Mouse (Mus musculus): ENCODE results near the gene Dll4. TPM values are rescaled to one million over a fixed set of nuclear protein-coding genes. Genes with fewer than 3 reads are reported as not detected.

Dll4 gene
- polyA plus RNA-seq, 1 experiment from 2014 or later, result 3.7 TPM

DNA sequence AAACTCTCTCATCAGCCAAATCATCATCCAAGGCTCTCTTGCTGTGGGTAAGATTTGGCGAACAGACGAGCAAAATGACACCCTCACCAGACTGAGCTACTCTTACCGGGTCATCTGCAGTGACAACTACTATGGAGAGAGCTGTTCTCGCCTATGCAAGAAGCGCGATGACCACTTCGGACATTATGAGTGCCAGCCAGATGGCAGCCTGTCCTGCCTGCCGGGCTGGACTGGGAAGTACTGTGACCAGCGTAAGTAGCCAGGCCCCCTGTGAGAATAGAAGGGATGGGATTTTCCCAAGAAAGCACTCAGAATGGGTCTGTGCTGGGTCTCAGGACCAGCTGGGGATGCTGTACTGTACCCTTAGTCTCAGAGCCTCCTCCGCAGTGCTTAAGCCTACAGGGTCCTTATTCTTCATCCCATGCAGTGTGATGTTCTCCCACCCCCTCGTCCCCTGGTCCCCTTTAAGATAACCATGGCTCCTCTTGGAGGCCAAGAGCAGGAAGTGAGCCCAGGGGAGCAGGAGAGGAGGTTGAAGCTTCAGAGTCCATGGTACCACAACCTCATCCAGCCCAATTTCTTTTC, 2.5 kb downstream of the Dll4 start:
- DNase-seq (ENCODE audit: low spot score) (no peak), ATAC-seq (ENCODE audit: low FRiP score, low TSS enrichment) (no peak)
- Histone ChIP-seq H3K9me3 (ENCODE audit: control insufficient read depth, low read length) (no peaks in the 10 kb centered on the region), H3K27ac (replicated peaks) (no peak overlapping the region), H3K27me3 (ENCODE audit: control insufficient read depth, insufficient read depth, low read length) (peaks cover 11% of the 10 kb centered on the region; the same call in 1 of the 2 replicates), H3K4me1 (replicated peaks; ENCODE audit: control insufficient read depth, insufficient read depth) (no peaks in the 10 kb centered on the region; the same call in 1 of the 2 replicates), H3K9ac (ENCODE audit: low read length) (no peak overlapping the region), H3K4me2 (replicated peaks; ENCODE audit: low read depth) (peak overlapping the region; percentile 21; the same call in 1 of the 2 replicates), H3K36me3 (ENCODE audit: control insufficient read depth, insufficient read depth, low read length) (no peaks in the 10 kb centered on the region; the same call in 1 of the 2 replicates), H3K4me3 (ENCODE audit: low read depth, low read length) (no peak overlapping the region)
- TF ChIP-seq CTCF (IDR thresholded peaks at IDR 0.05; ENCODE audit: low read depth) (no peak), EP300 (optimal IDR thresholded peaks at IDR 0.05) (no peak)
- 45% methylated on average over 11 of the region's 11 CpGs for WGBS

DNA sequence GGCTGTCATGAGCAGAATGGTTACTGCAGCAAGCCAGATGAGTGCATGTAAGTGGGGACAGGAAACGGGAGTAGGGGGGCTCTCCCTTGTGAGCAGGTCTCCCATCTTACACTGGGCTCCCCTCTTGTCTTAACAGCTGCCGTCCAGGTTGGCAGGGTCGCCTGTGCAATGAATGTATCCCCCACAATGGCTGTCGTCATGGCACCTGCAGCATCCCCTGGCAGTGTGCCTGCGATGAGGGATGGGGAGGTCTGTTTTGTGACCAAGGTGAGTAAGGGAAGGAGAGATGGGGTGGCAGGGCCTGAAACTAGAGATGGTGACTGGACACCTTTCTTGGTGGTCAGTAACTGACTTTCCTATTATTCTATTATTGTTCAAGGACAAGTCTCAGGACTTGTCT, 3.0 kb downstream of the Dll4 start:
- Histone ChIP-seq H3K4me3 (ENCODE audit: low read depth, low read length) (no peak overlapping the region), H3K9ac (ENCODE audit: low read length) (no peak overlapping the region), H3K4me2 (replicated peaks; ENCODE audit: low read depth) (peak overlapping the region; percentile 21; the same call in 1 of the 2 replicates), H3K27ac (replicated peaks) (no peak overlapping the region), H3K4me1 (replicated peaks; ENCODE audit: control insufficient read depth, insufficient read depth) (no peaks in the 10 kb centered on the region; the same call in 1 of the 2 replicates), H3K36me3 (ENCODE audit: control insufficient read depth, insufficient read depth, low read length) (no peaks in the 10 kb centered on the region; the same call in 1 of the 2 replicates), H3K9me3 (ENCODE audit: control insufficient read depth, low read length) (no peaks in the 10 kb centered on the region), H3K27me3 (ENCODE audit: control insufficient read depth, insufficient read depth, low read length) (peaks cover 11% of the 10 kb centered on the region; the same call in 1 of the 2 replicates)
- WGBS, result 38% methylated on average over 5 of the region's 5 CpGs
- ATAC-seq (ENCODE audit: low FRiP score, low TSS enrichment) (no peak), DNase-seq (ENCODE audit: low spot score) (peak; percentile 15)
- TF ChIP-seq EP300 (optimal IDR thresholded peaks at IDR 0.05) (no peak), CTCF (IDR thresholded peaks at IDR 0.05; ENCODE audit: low read depth) (no peak)

DNA sequence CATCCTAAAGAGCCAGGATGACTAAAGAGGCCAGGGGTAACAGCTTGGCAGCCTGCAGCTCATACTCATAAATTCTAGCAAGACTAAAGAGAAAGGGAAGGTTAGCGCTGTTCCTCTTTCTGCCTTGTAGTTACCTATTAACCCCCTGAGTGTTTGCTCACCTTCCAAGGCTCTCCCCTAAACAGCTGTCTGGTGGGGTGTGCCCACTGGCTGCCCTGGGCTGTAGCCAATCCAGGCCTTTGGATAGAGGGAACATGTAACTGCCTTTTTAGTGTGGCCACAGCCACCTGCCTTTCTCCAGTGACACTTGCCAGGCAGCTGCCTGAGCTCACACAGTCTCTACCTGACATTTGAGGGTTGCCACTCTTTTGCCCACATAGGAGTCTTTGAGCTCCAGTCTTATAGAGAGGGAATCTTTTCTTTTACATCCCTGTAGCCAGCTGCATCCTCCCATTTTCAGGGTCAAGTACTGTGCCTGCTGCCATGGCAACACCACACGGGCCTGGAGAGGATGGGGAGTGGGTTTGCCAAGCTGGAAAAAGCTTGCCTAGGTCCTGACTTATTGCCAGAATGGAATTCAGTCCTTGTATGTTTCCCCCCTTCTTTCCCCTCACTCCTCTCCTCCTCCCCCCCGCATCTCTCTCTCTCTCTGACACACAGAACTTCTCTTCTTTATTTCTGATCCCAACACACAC, 3.7 kb downstream of the Dll4 start:
- peak; percentile 77 for DNase-seq (ENCODE audit: low spot score)

GRCm38 (mm10) chr2:119330795-119331194, 5.2 kb downstream of the Dll4 start:
- ATAC-seq (ENCODE audit: low FRiP score, low TSS enrichment), result no peak

More for the DNA sequence above, 3.7 kb downstream of the Dll4 start:
- 52% methylated on average over 3 of the region's 3 CpGs for WGBS
- peak overlapping the region; percentile 21; the same call in 1 of the 2 replicates for H3K4me2 ChIP-seq (replicated peaks; ENCODE audit: low read depth)
- no peaks in the 10 kb centered on the region; the same call in 1 of the 2 replicates for H3K4me1 ChIP-seq (replicated peaks; ENCODE audit: control insufficient read depth, insufficient read depth)
- no peak overlapping the region for H3K4me3 ChIP-seq (ENCODE audit: low read depth, low read length)
- no peaks in the 10 kb centered on the region for H3K9me3 ChIP-seq (ENCODE audit: control insufficient read depth, low read length)
- H3K36me3 ChIP-seq (ENCODE audit: control insufficient read depth, insufficient read depth, low read length), result no peaks in the 10 kb centered on the region; the same call in 1 of the 2 replicates
- H3K27me3 ChIP-seq (ENCODE audit: control insufficient read depth, insufficient read depth, low read length), result peaks cover 11% of the 10 kb centered on the region; the same call in 1 of the 2 replicates
- TF ChIP-seq EP300 (optimal IDR thresholded peaks at IDR 0.05), result no peak
- TF ChIP-seq CTCF (IDR thresholded peaks at IDR 0.05; ENCODE audit: low read depth), result no peak
- H3K9ac ChIP-seq (ENCODE audit: low read length), result no peak overlapping the region
- peak; percentile 33; the same call in 1 of the 2 replicates for ATAC-seq (ENCODE audit: low FRiP score, low TSS enrichment)
- no peak overlapping the region for H3K27ac ChIP-seq (replicated peaks)

GRCm38 (mm10) chr2:119332177-119332661, 6.6 kb downstream of the Dll4 start:
- WGBS, result 72% methylated on average over 24 of the region's 24 CpGs
- H3K4me1 ChIP-seq (replicated peaks; ENCODE audit: control insufficient read depth, insufficient read depth), result no peaks in the 10 kb centered on the region
- no peaks in the 10 kb centered on the region; the same call in 1 of the 2 replicates for H3K36me3 ChIP-seq (ENCODE audit: control insufficient read depth, insufficient read depth, low read length)
- no peak overlapping the region for H3K9ac ChIP-seq (ENCODE audit: low read length)
- no peak overlapping the region for H3K4me3 ChIP-seq (ENCODE audit: low read depth, low read length)
- no peak overlapping the region for H3K4me2 ChIP-seq (replicated peaks; ENCODE audit: low read depth)
- H3K27ac ChIP-seq (replicated peaks), result no peak overlapping the region
- DNase-seq (ENCODE audit: low spot score) (no peak), ATAC-seq (ENCODE audit: low FRiP score, low TSS enrichment) (no peak)
- no peak for TF ChIP-seq CTCF (IDR thresholded peaks at IDR 0.05; ENCODE audit: low read depth)
- no peak for TF ChIP-seq EP300 (optimal IDR thresholded peaks at IDR 0.05)
- H3K9me3 ChIP-seq (ENCODE audit: control insufficient read depth, low read length), result no peaks in the 10 kb centered on the region
- H3K27me3 ChIP-seq (ENCODE audit: control insufficient read depth, insufficient read depth, low read length), result peaks cover 2% of the 10 kb centered on the region; the same call in 1 of the 2 replicates

More at GRCm38 (mm10) chr2:119330795-119331194, 5.2 kb downstream of the Dll4 start:
- TF ChIP-seq EP300 (optimal IDR thresholded peaks at IDR 0.05) (no peak), CTCF (IDR thresholded peaks at IDR 0.05; ENCODE audit: low read depth) (no peak)
- Histone ChIP-seq H3K27ac (replicated peaks) (no peak overlapping the region), H3K4me3 (ENCODE audit: low read depth, low read length) (no peak overlapping the region), H3K27me3 (ENCODE audit: control insufficient read depth, insufficient read depth, low read length) (peaks cover 6% of the 10 kb centered on the region; the same call in 1 of the 2 replicates), H3K36me3 (ENCODE audit: control insufficient read depth, insufficient read depth, low read length) (no peaks in the 10 kb centered on the region; the same call in 1 of the 2 replicates), H3K4me2 (replicated peaks; ENCODE audit: low read depth) (no peak overlapping the region), H3K9me3 (ENCODE audit: control insufficient read depth, low read length) (no peaks in the 10 kb centered on the region), H3K4me1 (replicated peaks; ENCODE audit: control insufficient read depth, insufficient read depth) (no peaks in the 10 kb centered on the region), H3K9ac (ENCODE audit: low read length) (no peak overlapping the region)
- DNase-seq (ENCODE audit: low spot score), result no peak
- WGBS, result 91% methylated on average over 8 of the region's 8 CpGs
